Mouse (Mus musculus): ENCODE measurements at regions not wholly inside any gene's neighbourhood (a gene's known extent, or its start where the extent isn't known, plus 50 kb on each side); places are given as distances from the start of the nearest gene placed in this dataset.
"Not testable (repeated sequence)": the region's sequence is repeated elsewhere in the genome, so short reads cannot be mapped to it uniquely, and the experiment has no call there.

DNA sequence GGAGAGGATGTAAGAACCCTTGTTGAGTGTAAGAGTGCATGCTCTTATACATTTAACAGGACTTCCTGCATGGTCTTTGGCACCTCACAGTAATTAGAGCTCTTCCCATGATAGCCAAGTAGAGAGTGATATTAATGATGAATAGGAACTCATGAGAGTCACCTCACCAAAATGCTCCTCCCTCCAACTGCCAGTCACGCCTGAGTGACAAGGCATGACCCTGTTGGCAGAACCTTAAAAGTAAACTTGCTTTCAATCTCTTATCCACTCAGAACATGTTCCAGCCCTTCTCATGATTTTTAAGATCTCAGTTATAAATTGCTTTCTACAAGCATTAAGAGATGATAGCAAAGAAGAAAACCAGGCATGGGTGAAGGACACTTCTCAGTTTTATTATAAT is 291.8 kb downstream of the Tox3 start:
- no peak for DNase-seq
- H3K9ac ChIP-seq (ENCODE audit: low read depth, low read length) = no peak overlapping the region
- no peaks in the 10 kb centered on the region for H3K79me2 ChIP-seq (replicated peaks; ENCODE audit: control insufficient read depth, insufficient read depth, low read length)
- H3K4me1 ChIP-seq (ENCODE audit: control insufficient read depth, insufficient read depth, low read length) = no peaks in the 10 kb centered on the region
- intact Hi-C loops (cut with DNase I) = no loop called here
- WGBS = 89% methylated on average over 1 of the region's 1 CpGs
- no peaks in the 10 kb centered on the region for H3K27me3 ChIP-seq (ENCODE audit: control insufficient read depth, insufficient read depth, low read length)
- H3K36me3 ChIP-seq (ENCODE audit: control insufficient read depth, insufficient read depth, low read length) = no peaks in the 10 kb centered on the region
- H3K4me3 ChIP-seq = no peak overlapping the region
- H3K27ac ChIP-seq = no peak overlapping the region
- no peak for TF ChIP-seq EP300 (IDR thresholded peaks at IDR 0.05; ENCODE audit: insufficient read depth, low read depth, low read length)
- TF ChIP-seq POLR2A (IDR thresholded peaks at IDR 0.05; ENCODE audit: insufficient read depth, low read depth, low read length) = no peak
- no peak for TF ChIP-seq CTCF (IDR thresholded peaks at IDR 0.05)

DNA sequence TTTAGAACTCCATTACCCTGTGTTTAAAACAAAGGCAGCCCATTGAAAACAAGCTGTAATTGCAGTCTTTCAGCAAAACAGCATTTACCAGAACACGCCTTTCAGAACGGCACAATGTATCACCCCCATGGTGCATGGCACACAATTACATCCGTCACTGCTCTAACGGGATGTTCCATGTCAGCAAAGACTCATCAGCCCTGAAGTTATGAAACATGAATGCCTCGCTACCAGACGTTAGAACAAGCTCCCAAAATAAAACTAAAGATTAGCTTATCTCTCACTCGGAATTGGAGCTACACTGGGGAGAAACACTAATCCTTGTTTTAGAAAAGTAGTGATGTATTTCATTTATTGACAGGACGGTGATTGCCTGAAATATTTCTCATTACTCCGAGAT is 301.4 kb downstream of the Tox3 start:
- Histone ChIP-seq H3K79me2 (replicated peaks; ENCODE audit: control insufficient read depth, insufficient read depth, low read length) (no peaks in the 10 kb centered on the region), H3K27ac (peak overlapping the region; percentile 54), H3K27me3 (ENCODE audit: control insufficient read depth, insufficient read depth, low read length) (no peaks in the 10 kb centered on the region), H3K4me1 (ENCODE audit: control insufficient read depth, insufficient read depth, low read length) (no peaks in the 10 kb centered on the region; the same call in 1 of the 2 replicates), H3K9ac (ENCODE audit: low read depth, low read length) (no peak overlapping the region), H3K4me3 (no peak overlapping the region; the same call in 1 of the 2 replicates), H3K36me3 (ENCODE audit: control insufficient read depth, insufficient read depth, low read length) (no peaks in the 10 kb centered on the region)
- DNase-seq = peak in 1 of 2 experiments; percentile 13
- intact Hi-C loops (cut with DNase I) = loop anchor here (5.0 kb wide), 1 partner anchor 34 kb away; no protein-coding TSS in a partner anchor
- 40% methylated on average over 9 of the region's 9 CpGs for WGBS
- TF ChIP-seq CTCF (IDR thresholded peaks at IDR 0.05) (no peak), POLR2A (IDR thresholded peaks at IDR 0.05; ENCODE audit: insufficient read depth, low read depth, low read length) (0 out of 2 replicates have a peak, but pooled peaks have one; percentile 13), EP300 (IDR thresholded peaks at IDR 0.05; ENCODE audit: insufficient read depth, low read depth, low read length) (0 out of 2 replicates have a peak, but pooled peaks have one; percentile 46)

DNA sequence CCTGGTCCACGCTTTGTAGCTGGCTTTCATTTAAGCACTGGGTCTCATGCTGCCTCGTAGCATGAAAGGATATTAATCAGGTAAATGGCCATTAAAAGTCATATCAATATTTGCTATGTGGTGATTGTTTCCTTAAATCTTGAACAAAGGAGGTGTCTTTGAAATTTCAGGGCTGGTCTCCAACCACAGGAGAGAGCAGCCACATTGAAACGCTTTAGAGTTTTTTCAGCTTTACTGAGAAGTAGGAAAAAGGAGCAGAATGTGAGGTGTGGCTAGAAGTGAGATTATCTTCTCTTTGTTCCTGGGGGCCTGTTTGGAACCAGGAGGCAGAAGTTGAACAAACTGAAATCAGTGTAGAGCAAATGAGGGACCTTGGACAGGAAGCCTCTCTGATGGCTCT is 311.7 kb downstream of the Tox3 start:
- H3K79me2 ChIP-seq (replicated peaks; ENCODE audit: control insufficient read depth, insufficient read depth, low read length) = no peaks in the 10 kb centered on the region
- H3K4me3 ChIP-seq = no peak overlapping the region
- H3K9ac ChIP-seq (ENCODE audit: low read depth, low read length) = no peak overlapping the region
- DNase-seq = no peak
- WGBS = 81% methylated on average over 3 of the region's 3 CpGs
- no peaks in the 10 kb centered on the region for H3K36me3 ChIP-seq (ENCODE audit: control insufficient read depth, insufficient read depth, low read length)
- no peaks in the 10 kb centered on the region for H3K27me3 ChIP-seq (ENCODE audit: control insufficient read depth, insufficient read depth, low read length)
- TF ChIP-seq EP300 (IDR thresholded peaks at IDR 0.05; ENCODE audit: insufficient read depth, low read depth, low read length) = no peak
- no peak for TF ChIP-seq CTCF (IDR thresholded peaks at IDR 0.05)
- TF ChIP-seq POLR2A (IDR thresholded peaks at IDR 0.05; ENCODE audit: insufficient read depth, low read depth, low read length) = no peak
- no peak overlapping the region for H3K27ac ChIP-seq
- H3K4me1 ChIP-seq (ENCODE audit: control insufficient read depth, insufficient read depth, low read length) = no peaks in the 10 kb centered on the region
- intact Hi-C loops (cut with DNase I) = no loop called here

DNA sequence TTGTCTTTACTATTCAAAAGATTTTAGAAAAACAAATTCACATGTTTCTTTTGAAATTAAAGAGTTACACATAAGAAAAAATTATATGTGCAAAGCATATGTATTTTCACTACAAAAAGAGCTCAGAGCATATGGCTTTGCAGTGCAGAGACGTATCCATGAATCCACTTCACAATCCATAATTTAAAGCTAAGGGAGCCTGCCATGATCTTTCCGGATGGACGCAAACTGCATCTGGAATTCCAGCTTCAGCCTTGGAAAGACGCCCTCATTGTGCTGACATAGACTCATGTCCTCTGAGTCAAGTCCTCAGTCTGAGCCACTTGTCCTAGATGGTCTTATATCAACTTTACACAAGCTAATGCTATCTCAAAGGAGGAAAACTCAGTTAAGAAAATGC is 315.6 kb downstream of the Tox3 start:
- no peaks in the 10 kb centered on the region for H3K4me1 ChIP-seq (ENCODE audit: control insufficient read depth, insufficient read depth, low read length)
- no peak for TF ChIP-seq CTCF (IDR thresholded peaks at IDR 0.05)
- TF ChIP-seq POLR2A (IDR thresholded peaks at IDR 0.05; ENCODE audit: insufficient read depth, low read depth, low read length) = no peak
- TF ChIP-seq EP300 (IDR thresholded peaks at IDR 0.05; ENCODE audit: insufficient read depth, low read depth, low read length) = no peak
- intact Hi-C loops (cut with DNase I) = no loop called here
- H3K27me3 ChIP-seq (ENCODE audit: control insufficient read depth, insufficient read depth, low read length) = no peaks in the 10 kb centered on the region
- DNase-seq = no peak
- H3K9ac ChIP-seq (ENCODE audit: low read depth, low read length) = no peak overlapping the region
- no peaks in the 10 kb centered on the region for H3K79me2 ChIP-seq (replicated peaks; ENCODE audit: control insufficient read depth, insufficient read depth, low read length)
- no peak overlapping the region for H3K27ac ChIP-seq
- WGBS = 87% methylated on average over 4 of the region's 4 CpGs
- no peak overlapping the region for H3K4me3 ChIP-seq
- H3K36me3 ChIP-seq (ENCODE audit: control insufficient read depth, insufficient read depth, low read length) = no peaks in the 10 kb centered on the region

GRCm38 (mm10) chr8:90031220-90031619 is 316.9 kb downstream of the Tox3 start:
- Histone ChIP-seq H3K9ac (ENCODE audit: low read depth, low read length) (no peak overlapping the region), H3K4me3 (no peak overlapping the region), H3K79me2 (replicated peaks; ENCODE audit: control insufficient read depth, insufficient read depth, low read length) (no peaks in the 10 kb centered on the region), H3K27ac (no peak overlapping the region), H3K36me3 (ENCODE audit: control insufficient read depth, insufficient read depth, low read length) (no peaks in the 10 kb centered on the region), H3K4me1 (ENCODE audit: control insufficient read depth, insufficient read depth, low read length) (no peaks in the 10 kb centered on the region), H3K27me3 (ENCODE audit: control insufficient read depth, insufficient read depth, low read length) (no peaks in the 10 kb centered on the region)
- DNase-seq = no peak
- WGBS = 60% methylated on average over 1 of the region's 1 CpGs
- intact Hi-C loops (cut with DNase I) = no loop called here
- TF ChIP-seq EP300 (IDR thresholded peaks at IDR 0.05; ENCODE audit: insufficient read depth, low read depth, low read length) = no peak
- TF ChIP-seq POLR2A (IDR thresholded peaks at IDR 0.05; ENCODE audit: insufficient read depth, low read depth, low read length) = no peak
- TF ChIP-seq CTCF (IDR thresholded peaks at IDR 0.05) = no peak

- H3K79me2 ChIP-seq (replicated peaks; ENCODE audit: control insufficient read depth, insufficient read depth, low read length); H3K36me3 ChIP-seq (ENCODE audit: control insufficient read depth, insufficient read depth, low read length); H3K27ac ChIP-seq; H3K9ac ChIP-seq (ENCODE audit: low read depth, low read length); H3K27me3 ChIP-seq (ENCODE audit: control insufficient read depth, insufficient read depth, low read length); H3K4me1 ChIP-seq (ENCODE audit: control insufficient read depth, insufficient read depth, low read length); intact Hi-C loops (cut with DNase I); H3K4me3 ChIP-seq: not testable (repeated sequence)
- WGBS = 24% methylated on average over 1 of the region's 1 CpGs
- DNase-seq = peak in 1 of 2 experiments; percentile 14
These were observed 330.2 kb downstream of the Tox3 start for GRCm38 (mm10) chr8:90017958-90018357.
